ENCODE assay signal across 7 mouse cellular contexts in the genomic region with DNA sequence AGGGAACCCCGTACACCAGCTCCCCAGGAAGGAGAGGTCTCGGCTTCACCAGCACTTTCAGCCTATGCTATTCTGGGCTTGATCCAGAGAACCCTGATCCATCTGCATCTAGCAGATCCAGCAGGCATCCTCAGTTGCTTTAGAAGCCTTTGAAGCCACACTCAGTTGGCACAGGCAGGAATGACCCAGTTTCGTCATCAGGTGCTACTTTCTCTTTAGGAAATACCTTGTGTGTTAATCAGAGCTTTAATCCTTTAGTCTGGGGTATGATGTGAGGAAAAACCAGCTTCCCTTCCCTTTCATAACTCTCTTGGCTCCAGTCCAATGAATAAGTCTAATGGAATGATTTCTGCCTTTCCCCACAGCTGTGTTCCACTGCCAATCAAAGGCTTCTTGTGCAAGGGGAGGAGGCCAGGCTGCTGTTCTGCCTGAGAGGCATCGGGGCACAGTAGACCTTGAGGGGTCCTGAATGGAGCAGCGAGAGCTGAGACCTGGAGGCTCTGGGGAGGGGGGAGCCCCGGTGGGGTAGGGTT.
DNase-seq lines count a peak whose midpoint lies in the region; ATAC-seq lines count a peak whose summit lies in the region.

No protein-coding gene starts in this region.

- no peaks in the 10 kb centered on the region for H3K27me3 ChIP-seq in neural tube, embryonic 11.5 days (ENCODE audit: control insufficient read depth, insufficient read depth, low read length)
- no peaks in the 10 kb centered on the region for H3K27me3 ChIP-seq in embryonic facial prominence, embryonic 14.5 days (replicated peaks; ENCODE audit: control insufficient read depth, insufficient read depth, low read length)
- H3K27me3 ChIP-seq in stomach, embryonic 15.5 days (replicated peaks) = no peaks in the 10 kb centered on the region
- no peaks in the 10 kb centered on the region for H3K27me3 ChIP-seq in liver, embryonic 11.5 days (replicated peaks; ENCODE audit: control insufficient read depth, insufficient read depth, low read length)

- DNase-seq in neural tube, embryonic 11.5 days (ENCODE audit: low spot score) = peak; percentile 12
- DNase-seq in neural tube, embryonic 10.5 days (ENCODE audit: extremely low spot score, low spot score) = no peak
- DNase-seq in embryonic facial prominence, embryonic 14.5 days (ENCODE audit: low spot score) = peak; percentile 94
- DNase-seq in heart, postnatal 4 days = peak; percentile 38
- peak; percentile 22 to 30 for DNase-seq in lung, adult 18-20 months
- DNase-seq in liver, embryonic 11.5 days (ENCODE audit: low spot score) = no peak

- WGBS in neural tube, embryonic 11.5 days = 43% methylated on average over 6 of the region's 6 CpGs
- WGBS in embryonic facial prominence, embryonic 14.5 days = 16% methylated on average over 6 of the region's 6 CpGs
- 42% methylated on average over 6 of the region's 6 CpGs for WGBS in stomach, embryonic 15.5 days
- 59% methylated on average over 6 of the region's 6 CpGs for WGBS in liver, embryonic 11.5 days

- H3K9ac ChIP-seq in neural tube, embryonic 11.5 days (ENCODE audit: low read length) = no peak overlapping the region
- no peak overlapping the region for H3K9ac ChIP-seq in embryonic facial prominence, embryonic 14.5 days (ENCODE audit: low read depth, low read length)
- H3K9ac ChIP-seq in stomach, embryonic 15.5 days = no peak overlapping the region
- H3K9ac ChIP-seq in liver, embryonic 11.5 days (ENCODE audit: low read depth, low read length) = no peak overlapping the region

- H3K4me3 ChIP-seq in neural tube, embryonic 11.5 days (ENCODE audit: low read depth, low read length) = no peak overlapping the region
- H3K4me3 ChIP-seq in embryonic facial prominence, embryonic 14.5 days (ENCODE audit: low read depth, low read length) = no peak overlapping the region
- no peak overlapping the region for H3K4me3 ChIP-seq in stomach, embryonic 15.5 days (replicated peaks)
- no peak overlapping the region for H3K4me3 ChIP-seq in liver, embryonic 11.5 days (ENCODE audit: low read depth, low read length)

- 0 out of 2 replicates have a peak, but pooled peaks cover 3% of the 10 kb centered on the region for H3K4me1 ChIP-seq in neural tube, embryonic 11.5 days (ENCODE audit: control insufficient read depth, insufficient read depth, low read length)
- H3K4me1 ChIP-seq in embryonic facial prominence, embryonic 14.5 days (ENCODE audit: control insufficient read depth, insufficient read depth, low read length) = peaks cover 21% of the 10 kb centered on the region
- H3K4me1 ChIP-seq in stomach, embryonic 15.5 days = 0 out of 2 replicates have a peak, but pooled peaks cover 7% of the 10 kb centered on the region
- no peaks in the 10 kb centered on the region for H3K4me1 ChIP-seq in liver, embryonic 11.5 days (replicated peaks; ENCODE audit: control insufficient read depth, insufficient read depth, low read length)

- no peaks in the 10 kb centered on the region for H3K9me3 ChIP-seq in neural tube, embryonic 11.5 days (ENCODE audit: control insufficient read depth, low read length)
- no peaks in the 10 kb centered on the region for H3K9me3 ChIP-seq in embryonic facial prominence, embryonic 14.5 days (ENCODE audit: control insufficient read depth, low read length)
- no peaks in the 10 kb centered on the region for H3K9me3 ChIP-seq in stomach, embryonic 15.5 days
- no peaks in the 10 kb centered on the region for H3K9me3 ChIP-seq in liver, embryonic 11.5 days (ENCODE audit: control insufficient read depth, low read length)

- ATAC-seq in neural tube, embryonic 11.5 days (ENCODE audit: insufficient read depth, low FRiP score, low TSS enrichment) = peak; percentile 63
- ATAC-seq in embryonic facial prominence, embryonic 14.5 days (ENCODE audit: low read depth) = peak; percentile 90
- peak; percentile 65; the same call in 1 of the 2 replicates for ATAC-seq in stomach, embryonic 15.5 days (ENCODE audit: insufficient read depth, low FRiP score, low read depth)
- no peak for ATAC-seq in liver, embryonic 11.5 days (replicated peaks; ENCODE audit: low FRiP score)

- H3K36me3 ChIP-seq in neural tube, embryonic 11.5 days (ENCODE audit: control insufficient read depth, insufficient read depth, low read length) = no peaks in the 10 kb centered on the region
- H3K36me3 ChIP-seq in embryonic facial prominence, embryonic 14.5 days (ENCODE audit: control insufficient read depth, insufficient read depth, low read length) = no peaks in the 10 kb centered on the region
- no peaks in the 10 kb centered on the region for H3K36me3 ChIP-seq in stomach, embryonic 15.5 days
- no peaks in the 10 kb centered on the region for H3K36me3 ChIP-seq in liver, embryonic 11.5 days (ENCODE audit: control insufficient read depth, insufficient read depth, low read length)

- H3K27ac ChIP-seq in neural tube, embryonic 11.5 days (ENCODE audit: low read depth, low read length) = no peak overlapping the region
- peak overlapping the region; percentile 46 for H3K27ac ChIP-seq in embryonic facial prominence, embryonic 14.5 days (replicated peaks; ENCODE audit: low read depth, low read length)
- no peak overlapping the region for H3K27ac ChIP-seq in stomach, embryonic 15.5 days
- no peak overlapping the region for H3K27ac ChIP-seq in liver, embryonic 11.5 days (ENCODE audit: low read depth, low read length)

- H3K4me2 ChIP-seq in neural tube, embryonic 11.5 days (ENCODE audit: low read depth) = no peak overlapping the region
- H3K4me2 ChIP-seq in embryonic facial prominence, embryonic 14.5 days (ENCODE audit: low read depth, low read length) = peak overlapping the region; percentile 40
- no peak overlapping the region for H3K4me2 ChIP-seq in stomach, embryonic 15.5 days
- no peak overlapping the region for H3K4me2 ChIP-seq in liver, embryonic 11.5 days

Comparison
In these comparisons a context has a peak if more than half of its experiments do, and no peak if none do; other contexts are left out.
1. DNase-seq: peak in neural tube, embryonic 11.5 days (single experiment), embryonic facial prominence, embryonic 14.5 days (single experiment), heart, postnatal 4 days (single experiment) and lung, adult 18-20 months (2 of 2); none in neural tube, embryonic 10.5 days (single experiment) and liver, embryonic 11.5 days (single experiment).